Mouse (Mus musculus): ENCODE data around the gene Pde4b. TPM values are rescaled to one million over a fixed set of nuclear protein-coding genes. Genes with fewer than 3 reads are reported as not detected.

Pde4b gene
- polyA plus RNA-seq, 1 experiment from 2014 or later, result 9.9 TPM

DNA sequence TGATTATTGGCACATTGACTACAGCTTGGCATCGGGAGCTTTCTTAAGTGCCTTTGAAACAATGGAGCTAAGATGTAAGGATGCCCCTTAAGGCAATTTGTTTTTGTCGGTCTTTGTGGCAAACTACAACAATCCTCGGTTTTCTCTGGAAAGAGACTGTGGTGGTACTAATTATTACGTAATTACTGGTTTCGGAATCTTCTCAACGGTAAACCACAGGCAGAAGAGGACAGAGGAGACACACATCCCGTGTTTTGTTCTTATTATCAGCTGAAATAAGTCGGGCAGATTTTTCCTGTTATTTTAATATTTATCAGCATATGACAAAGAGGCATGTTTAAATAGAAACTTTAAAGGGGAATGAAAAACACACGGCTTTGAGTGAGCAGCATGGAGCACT, 420.0 kb downstream of the Pde4b start:
- H3K27ac ChIP-seq (replicated peaks), result no peak overlapping the region
- no peak overlapping the region for H3K4me3 ChIP-seq
- no peak overlapping the region for H3K4me2 ChIP-seq (replicated peaks)
- no peak overlapping the region for H3K9ac ChIP-seq (replicated peaks)
- no peaks in the 10 kb centered on the region for H3K27me3 ChIP-seq
- ATAC-seq (ENCODE audit: low FRiP score, low read depth), result no peak
- no peaks in the 10 kb centered on the region for H3K9me3 ChIP-seq
- no peaks in the 10 kb centered on the region for H3K36me3 ChIP-seq
- 90% methylated on average over 9 of the region's 9 CpGs for WGBS
- H3K4me1 ChIP-seq, result peaks cover 13% of the 10 kb centered on the region

DNA sequence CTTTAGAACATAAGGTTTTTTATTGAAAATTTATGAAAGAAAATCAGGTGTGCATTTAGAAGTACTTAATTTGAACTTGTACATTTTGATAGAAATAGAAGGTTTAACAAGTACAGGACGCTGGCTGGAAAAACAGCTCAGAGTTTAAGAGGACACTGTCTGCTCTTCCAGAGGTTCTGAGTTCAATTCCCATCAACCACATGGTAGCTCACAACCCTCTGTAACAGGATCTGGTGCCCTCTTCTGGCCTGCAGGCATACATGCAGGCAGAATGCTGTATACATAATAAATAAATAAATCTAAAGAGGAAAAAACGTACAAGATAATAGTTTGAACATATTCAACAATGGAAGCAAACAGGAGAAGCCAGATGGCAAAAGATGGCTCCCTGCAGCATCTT, 420.4 kb downstream of the Pde4b start:
- Histone ChIP-seq H3K9ac (replicated peaks) (no peak overlapping the region), H3K4me1 (peaks cover 13% of the 10 kb centered on the region), H3K27me3 (no peaks in the 10 kb centered on the region), H3K4me3 (no peak overlapping the region), H3K9me3 (no peaks in the 10 kb centered on the region), H3K4me2 (replicated peaks) (no peak overlapping the region), H3K36me3 (no peaks in the 10 kb centered on the region), H3K27ac (replicated peaks) (no peak overlapping the region)
- 85% methylated on average over 2 of the region's 2 CpGs for WGBS
- ATAC-seq (ENCODE audit: low FRiP score, low read depth), result no peak

GRCm38 (mm10) chr4:102510061-102510460, 422.7 kb downstream of the Pde4b start:
- 0 out of 2 replicates have a peak, but pooled peaks cover 5% of the 10 kb centered on the region for H3K27me3 ChIP-seq
- no peak overlapping the region for H3K4me2 ChIP-seq (replicated peaks)
- H3K36me3 ChIP-seq, result no peaks in the 10 kb centered on the region
- H3K27ac ChIP-seq (replicated peaks), result no peak overlapping the region
- WGBS, result 62% methylated on average over 6 of the region's 6 CpGs
- ATAC-seq (ENCODE audit: low FRiP score, low read depth), result no peak
- peaks cover 17% of the 10 kb centered on the region for H3K4me1 ChIP-seq
- no peak overlapping the region for H3K9ac ChIP-seq (replicated peaks)
- no peaks in the 10 kb centered on the region for H3K9me3 ChIP-seq
- H3K4me3 ChIP-seq, result no peak overlapping the region

DNA sequence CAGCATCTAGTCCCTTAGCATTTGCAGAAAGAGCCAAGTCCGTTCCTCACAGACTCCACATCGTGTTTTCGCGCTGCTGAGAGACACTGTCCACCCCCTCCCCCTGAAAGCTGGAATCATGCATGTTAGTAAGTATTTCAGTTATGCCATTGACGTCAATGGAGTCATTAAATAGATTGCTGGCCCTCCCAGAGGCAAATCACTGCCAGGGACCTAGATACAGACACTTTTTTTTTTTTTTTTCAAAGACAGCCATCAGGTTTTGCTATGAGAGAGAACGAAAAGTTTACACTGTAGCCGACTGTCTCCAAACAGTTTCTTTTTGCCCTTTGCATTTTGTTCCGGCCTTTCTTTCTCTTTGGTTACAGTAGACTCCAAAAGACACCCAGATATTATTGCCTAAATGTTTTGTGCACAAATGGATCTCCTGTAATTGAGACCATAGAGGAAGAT, 423.6 kb downstream of the Pde4b start:
- Histone ChIP-seq H3K27me3 (0 out of 2 replicates have a peak, but pooled peaks cover 5% of the 10 kb centered on the region), H3K9ac (replicated peaks) (0 out of 2 replicates have a peak overlapping the region, but pooled peaks have one; percentile 17), H3K27ac (replicated peaks) (peak overlapping the region; percentile 52; the same call in 1 of the 2 replicates), H3K4me2 (replicated peaks) (peak overlapping the region; percentile 35), H3K4me1 (peaks cover 17% of the 10 kb centered on the region), H3K4me3 (no peak overlapping the region), H3K36me3 (no peaks in the 10 kb centered on the region), H3K9me3 (no peaks in the 10 kb centered on the region)
- 39% methylated on average over 8 of the region's 8 CpGs for WGBS
- 0 out of 2 replicates have a peak, but pooled peaks have one; percentile 9 for ATAC-seq (ENCODE audit: low FRiP score, low read depth)

DNA sequence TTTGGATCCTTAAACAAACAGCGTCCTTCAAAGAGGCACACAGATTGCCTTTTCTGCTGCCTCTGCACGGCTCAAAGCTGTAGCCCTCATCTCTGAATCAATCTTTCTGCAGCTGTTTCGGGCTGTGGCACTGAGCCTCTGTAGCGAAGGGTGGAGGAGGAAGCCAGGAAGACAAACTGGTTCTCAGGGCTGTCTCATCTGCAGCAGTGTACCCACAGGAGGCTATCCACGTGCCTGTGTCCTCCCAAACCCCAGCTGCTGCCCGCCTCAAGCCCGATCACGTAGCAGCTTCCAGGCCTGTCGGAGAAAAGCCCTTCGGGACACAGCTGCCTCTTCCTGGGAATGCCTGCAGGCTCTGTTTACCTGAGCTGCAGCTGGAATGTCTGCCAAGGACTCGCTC, 424.2 kb downstream of the Pde4b start:
- Histone ChIP-seq H3K4me3 (no peak overlapping the region), H3K4me1 (peaks cover 17% of the 10 kb centered on the region), H3K27ac (replicated peaks) (peak overlapping the region; percentile 52; the same call in 1 of the 2 replicates), H3K9ac (replicated peaks) (0 out of 2 replicates have a peak overlapping the region, but pooled peaks have one; percentile 17), H3K27me3 (0 out of 2 replicates have a peak, but pooled peaks cover 5% of the 10 kb centered on the region), H3K4me2 (replicated peaks) (peak overlapping the region; percentile 35), H3K36me3 (no peaks in the 10 kb centered on the region), H3K9me3 (no peaks in the 10 kb centered on the region)
- peak; percentile 57; the same call in 1 of the 2 replicates for ATAC-seq (ENCODE audit: low FRiP score, low read depth)
- WGBS, result 11% methylated on average over 11 of the region's 11 CpGs

- Histone ChIP-seq H3K4me3 (no peak overlapping the region), H3K4me2 (replicated peaks) (no peak overlapping the region), H3K9ac (replicated peaks) (no peak overlapping the region), H3K27me3 (0 out of 2 replicates have a peak, but pooled peaks cover 5% of the 10 kb centered on the region), H3K27ac (replicated peaks) (no peak overlapping the region), H3K36me3 (no peaks in the 10 kb centered on the region), H3K9me3 (no peaks in the 10 kb centered on the region), H3K4me1 (peaks cover 17% of the 10 kb centered on the region)
- no peak for ATAC-seq (ENCODE audit: low FRiP score, low read depth)
- WGBS, result 75% methylated on average over 7 of the region's 7 CpGs
These were observed 425.6 kb downstream of the Pde4b start for GRCm38 (mm10) chr4:102512940-102513339.

- no peak overlapping the region for H3K4me2 ChIP-seq (replicated peaks)
- H3K4me3 ChIP-seq, result no peak overlapping the region
- 29% methylated on average over 5 of the region's 5 CpGs for WGBS
- no peak overlapping the region for H3K9ac ChIP-seq (replicated peaks)
- no peak overlapping the region for H3K27ac ChIP-seq (replicated peaks)
- peaks cover 17% of the 10 kb centered on the region for H3K4me1 ChIP-seq
- H3K9me3 ChIP-seq, result no peaks in the 10 kb centered on the region
- no peaks in the 10 kb centered on the region for H3K36me3 ChIP-seq
- 0 out of 2 replicates have a peak, but pooled peaks cover 5% of the 10 kb centered on the region for H3K27me3 ChIP-seq
- 0 out of 2 replicates have a peak, but pooled peaks have one; percentile 24 for ATAC-seq (ENCODE audit: low FRiP score, low read depth)
These were observed 426.2 kb downstream of the Pde4b start for GRCm38 (mm10) chr4:102513514-102513913.

DNA sequence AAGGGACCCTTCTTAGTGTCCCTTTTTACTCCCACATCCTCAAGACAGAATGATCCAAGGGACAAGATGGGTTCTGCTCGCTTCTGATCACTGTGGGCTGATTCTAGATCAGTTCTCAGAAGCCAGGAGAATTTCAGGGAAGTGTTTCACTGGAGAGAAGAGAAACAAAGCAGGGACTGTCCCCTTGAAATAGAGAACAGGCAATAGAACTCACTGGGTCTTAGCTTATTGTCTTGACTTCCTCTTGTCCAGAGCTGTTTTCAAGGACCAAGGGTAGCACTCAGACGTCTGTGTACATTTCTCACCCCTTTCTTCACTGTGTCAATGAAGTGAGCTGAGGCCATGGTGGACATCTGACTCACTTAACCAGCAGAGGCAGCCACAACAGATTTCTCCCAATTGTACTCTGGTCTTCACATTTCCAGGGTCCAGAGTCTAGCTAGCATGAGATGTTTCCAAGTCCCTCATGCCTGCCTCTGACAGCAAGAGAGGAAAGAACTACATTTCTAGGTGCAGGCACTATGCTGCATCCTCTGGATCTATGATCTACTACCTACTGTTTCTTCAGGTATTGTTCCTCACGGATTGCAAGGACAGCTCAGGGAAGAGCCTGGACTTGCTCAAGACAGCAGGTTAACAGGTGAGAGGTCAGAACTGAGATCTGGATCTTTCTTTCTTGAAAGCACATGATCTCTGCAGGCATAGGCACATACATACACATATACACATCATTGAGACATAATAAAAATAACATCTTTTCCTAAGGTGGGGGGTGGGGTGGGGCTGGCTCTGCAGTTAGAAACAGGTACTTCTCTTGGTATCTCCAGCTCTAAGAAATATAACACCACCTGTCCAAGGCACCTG, 427.9 kb downstream of the Pde4b start:
- peaks cover 17% of the 10 kb centered on the region for H3K4me1 ChIP-seq
- 0 out of 2 replicates have a peak, but pooled peaks cover 5% of the 10 kb centered on the region for H3K27me3 ChIP-seq
- no peak overlapping the region for H3K27ac ChIP-seq (replicated peaks)
- 66% methylated on average over 3 of the region's 3 CpGs for WGBS
- H3K9ac ChIP-seq (replicated peaks), result no peak overlapping the region
- H3K36me3 ChIP-seq, result no peaks in the 10 kb centered on the region
- no peaks in the 10 kb centered on the region for H3K9me3 ChIP-seq
- no peak for ATAC-seq (ENCODE audit: low FRiP score, low read depth)
- no peak overlapping the region for H3K4me3 ChIP-seq
- no peak overlapping the region for H3K4me2 ChIP-seq (replicated peaks)

GRCm38 (mm10) chr4:102516395-102516794, 429.1 kb downstream of the Pde4b start:
- 76% methylated on average over 4 of the region's 4 CpGs for WGBS
- Histone ChIP-seq H3K9me3 (no peaks in the 10 kb centered on the region), H3K9ac (replicated peaks) (no peak overlapping the region), H3K4me3 (no peak overlapping the region), H3K36me3 (no peaks in the 10 kb centered on the region), H3K4me2 (replicated peaks) (no peak overlapping the region), H3K27me3 (0 out of 2 replicates have a peak, but pooled peaks cover 5% of the 10 kb centered on the region), H3K4me1 (peaks cover 9% of the 10 kb centered on the region), H3K27ac (replicated peaks) (no peak overlapping the region)
- no peak for ATAC-seq (ENCODE audit: low FRiP score, low read depth)

DNA sequence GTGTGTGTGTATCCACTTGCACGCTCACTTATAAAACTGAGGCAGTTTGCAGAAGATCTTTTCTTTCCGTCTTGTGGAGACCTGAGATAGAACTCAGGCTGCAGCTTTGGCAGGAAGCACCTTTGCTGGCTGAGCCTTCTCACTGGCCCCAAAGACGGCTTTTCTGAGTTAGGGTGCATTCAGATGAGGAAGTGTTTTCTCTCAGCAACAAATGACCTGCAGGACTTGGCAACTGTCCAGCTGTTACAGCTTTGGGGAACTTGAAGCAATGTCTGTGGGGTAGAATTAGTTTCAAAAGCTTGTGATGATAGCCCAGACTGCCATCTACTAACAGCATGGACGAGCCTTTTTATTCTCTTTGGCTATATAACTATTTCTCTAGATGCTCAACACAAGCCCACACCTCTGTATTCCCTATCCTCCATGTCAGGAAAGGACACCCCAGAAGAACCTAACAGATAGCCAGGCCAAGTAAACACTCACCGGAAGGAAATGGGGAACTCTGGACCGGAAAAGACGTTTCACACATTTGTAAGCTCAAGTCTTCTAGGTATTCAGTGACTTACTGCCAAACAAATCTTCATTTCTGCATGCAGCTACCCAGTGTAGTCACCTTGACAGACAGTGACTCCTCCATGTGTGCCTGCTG, 429.8 kb downstream of the Pde4b start:
- H3K4me2 ChIP-seq (replicated peaks), result no peak overlapping the region
- H3K36me3 ChIP-seq, result no peaks in the 10 kb centered on the region
- no peaks in the 10 kb centered on the region for H3K9me3 ChIP-seq
- no peak overlapping the region for H3K9ac ChIP-seq (replicated peaks)
- ATAC-seq (ENCODE audit: low FRiP score, low read depth), result no peak
- H3K27ac ChIP-seq (replicated peaks), result no peak overlapping the region
- 0 out of 2 replicates have a peak, but pooled peaks cover 5% of the 10 kb centered on the region for H3K27me3 ChIP-seq
- H3K4me1 ChIP-seq, result peaks cover 3% of the 10 kb centered on the region; the same call in 1 of the 2 replicates
- H3K4me3 ChIP-seq, result no peak overlapping the region
- WGBS, result 85% methylated on average over 7 of the region's 7 CpGs

GRCm38 (mm10) chr4:102517653-102518052, 430.3 kb downstream of the Pde4b start:
- H3K27me3 ChIP-seq, result 0 out of 2 replicates have a peak, but pooled peaks cover 5% of the 10 kb centered on the region
- H3K4me3 ChIP-seq, result no peak overlapping the region
- WGBS, result 79% methylated on average over 2 of the region's 2 CpGs
- no peak overlapping the region for H3K27ac ChIP-seq (replicated peaks)
- no peaks in the 10 kb centered on the region for H3K36me3 ChIP-seq
- peaks cover 3% of the 10 kb centered on the region; the same call in 1 of the 2 replicates for H3K4me1 ChIP-seq
- no peak overlapping the region for H3K4me2 ChIP-seq (replicated peaks)
- H3K9ac ChIP-seq (replicated peaks), result no peak overlapping the region
- no peak for ATAC-seq (ENCODE audit: low FRiP score, low read depth)
- H3K9me3 ChIP-seq, result no peaks in the 10 kb centered on the region

DNA sequence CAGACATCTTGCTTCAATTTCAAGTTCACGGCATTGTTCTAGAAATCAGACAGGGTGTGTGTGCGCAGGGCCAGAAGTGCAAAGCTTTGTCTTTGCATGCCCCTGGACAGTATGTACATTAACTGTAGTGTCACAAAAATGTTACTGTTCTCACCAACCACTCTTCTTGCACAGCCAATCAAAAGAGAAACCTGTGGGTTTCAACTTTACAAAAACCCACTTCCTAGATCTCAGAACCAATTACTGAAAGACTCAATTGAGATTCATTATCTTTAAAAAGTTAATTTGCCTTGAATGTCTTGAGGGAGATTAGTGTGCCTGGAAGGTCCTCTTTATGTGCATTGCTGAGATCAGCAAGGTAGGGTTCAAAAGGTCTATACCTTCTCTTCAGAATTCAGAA, 431.0 kb downstream of the Pde4b start:
- no peak overlapping the region for H3K27ac ChIP-seq (replicated peaks)
- WGBS, result 85% methylated on average over 2 of the region's 2 CpGs
- H3K4me2 ChIP-seq (replicated peaks), result no peak overlapping the region
- peaks cover 3% of the 10 kb centered on the region; the same call in 1 of the 2 replicates for H3K4me1 ChIP-seq
- no peaks in the 10 kb centered on the region for H3K9me3 ChIP-seq
- H3K4me3 ChIP-seq, result no peak overlapping the region
- H3K36me3 ChIP-seq, result no peaks in the 10 kb centered on the region
- no peak for ATAC-seq (ENCODE audit: low FRiP score, low read depth)
- no peak overlapping the region for H3K9ac ChIP-seq (replicated peaks)
- 0 out of 2 replicates have a peak, but pooled peaks cover 5% of the 10 kb centered on the region for H3K27me3 ChIP-seq
